Mouse (Mus musculus) ES-Bruce4 (cell line): ENCODE results near the gene Tram2. TPM values are rescaled to one million over a fixed set of nuclear protein-coding genes. Genes with fewer than 3 reads are reported as not detected.

ENCODE experiments used
- H3K27ac ChIP-seq: 2 replicates; pipeline ENCODE4 v1.5.1; 2012; ENCODE audit warnings: low read length, inconsistent platforms; ENCODE audit not compliant: insufficient read depth
- H3K27me3 ChIP-seq: 2 replicates; pipeline ENCODE4 v1.6.1; 2012; ENCODE audit warnings: mild to moderate bottlenecking, low read length, inconsistent platforms; ENCODE audit not compliant: control insufficient read depth, poor library complexity, insufficient read depth, severe bottlenecking
- H3K36me3 ChIP-seq: 2 replicates; pipeline ENCODE4 v1.6.1; 2012; ENCODE audit warnings: inconsistent platforms, mild to moderate bottlenecking, low read length, moderate library complexity; ENCODE audit not compliant: control insufficient read depth, poor library complexity, insufficient read depth, severe bottlenecking
- H3K4me1 ChIP-seq: one replicate; pipeline ENCODE4 v1.8.1; 2011; ENCODE audit warnings: low read length; ENCODE audit not compliant: control insufficient read depth, insufficient read depth
- H3K4me3 ChIP-seq: 2 replicates; pipeline ENCODE4 v1.5.1; 2011; ENCODE audit warnings: low read depth, mild to moderate bottlenecking, low read length
- H3K9ac ChIP-seq: 2 replicates; pipeline ENCODE4 v1.6.1; 2012; ENCODE audit warnings: low read depth, mild to moderate bottlenecking, inconsistent platforms; ENCODE audit not compliant: poor library complexity, severe bottlenecking
- H3K9me3 ChIP-seq: replicated peaks from 2 replicates; pipeline ENCODE4 v1.6.1; 2012; ENCODE audit warnings: mild to moderate bottlenecking, low read length, inconsistent platforms; ENCODE audit not compliant: control insufficient read depth, poor library complexity, insufficient read depth, severe bottlenecking
- CTCF ChIP-seq: IDR thresholded peaks from one replicate; pipeline ENCODE4 v1.8.1; 2011; ENCODE audit warnings: low read depth, low read length
- EP300 ChIP-seq: IDR thresholded peaks from 2 replicates; pipeline ENCODE4 v1.6.1; 2011; ENCODE audit warnings: low read depth, low read length; ENCODE audit not compliant: insufficient read depth
- POLR2A ChIP-seq: IDR thresholded peaks from one replicate; pipeline ENCODE4 v1.8.1; 2011; ENCODE audit warnings: low read length; ENCODE audit not compliant: insufficient read depth
- polyA plus RNA-seq: library from polyadenylated mRNA; stranded (reverse); fragments of >200 nt; gene quantifications from 2 replicates; pipeline ENCODE4 v1.2.4, GENCODE M21; 2011; ENCODE audit warnings: low read depth; ENCODE audit not compliant: missing spikeins, insufficient read depth, insufficient read length

The Tram2 gene
- polyA plus RNA-seq, 1 experiment, result 15.2 TPM

DNA sequence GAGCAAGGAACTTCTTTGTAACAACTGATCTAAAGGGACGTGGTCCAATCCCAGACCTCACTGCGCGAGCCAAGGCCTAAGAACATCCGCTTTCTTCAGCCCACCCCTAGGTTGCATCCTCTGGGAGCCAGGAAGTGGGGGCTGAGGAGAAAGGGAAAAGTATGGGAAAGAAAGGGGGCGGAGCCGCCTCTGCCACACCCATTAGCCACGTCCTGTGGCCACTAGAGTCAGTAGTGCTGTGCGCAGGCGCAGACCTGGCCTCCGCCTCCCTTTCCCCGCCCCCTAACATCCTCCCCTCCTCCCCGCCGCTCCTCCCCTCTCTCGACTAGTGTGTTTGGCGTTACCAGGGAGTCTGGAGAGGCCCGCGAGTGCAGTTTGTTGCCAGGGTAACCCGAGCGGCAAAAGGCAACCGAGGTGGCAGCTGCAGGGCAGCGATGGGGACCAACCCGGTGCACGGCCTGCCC is 127.7 kb downstream of the Tram2 start, which contains the start of gene Efhc1:
Gene Efhc1, plus strand, starts transcription at position 327 of the 464 bp plus-strand sequence.
- Histone ChIP-seq H3K27ac (no peak within 1 kb of the TSS), H3K27me3 (no peaks in the 10 kb centered on the region), H3K9ac (peak within 1 kb of the TSS; percentile 29), H3K36me3 (no peaks in the 10 kb centered on the region), H3K4me1 (peaks cover 1% of the 10 kb centered on the region), H3K4me3 (peak within 1 kb of the TSS; percentile 54), H3K9me3 (no peaks in the 10 kb centered on the region)
- TF ChIP-seq CTCF (no peak), EP300 (no peak), POLR2A (peak; percentile 57)

Other genes with a start within 250 kb of the Tram2 start
- 4.4 and 4.9 TPM in 2 replicates for gene Paqr8, start 188.6 kb downstream of the Tram2 start, polyA plus RNA-seq
- 4.2 and 8.2 TPM in 2 replicates for gene Efhc1, start 127.6 kb downstream of the Tram2 start, polyA plus RNA-seq
- gene Tmem14a, start 139.3 kb upstream of the Tram2 start, polyA plus RNA-seq, result 3.8 and 6.6 TPM in 2 replicates
- 1.5 and 1.7 TPM in 2 replicates for gene Gsta3, start 161.4 kb upstream of the Tram2 start, polyA plus RNA-seq